Mouse (Mus musculus): Measurements from ENCODE around the gene Tm7sf2.

- TF ChIP-seq CTCF (IDR thresholded peaks at IDR 0.05; ENCODE audit: low read depth) (no peak), EP300 (IDR thresholded peaks at IDR 0.05; ENCODE audit: low read depth) (no peak)
Observed at GRCm38 (mm10) chr19:6105586-6105985, 37.4 kb upstream of the Tm7sf2 start, which contains the start of gene Naaladl1.
